Mouse (Mus musculus) gastrocnemius, adult 8-10 months (tissue): ENCODE data around the gene Rock2. TPM values are rescaled to one million over a fixed set of nuclear protein-coding genes. Genes with fewer than 3 reads are reported as not detected.

Experiments used
- DNase-seq, 2 experiments: peaks; one replicate each; pipeline ENCODE4 v3.0.0; 2022; ENCODE audit warnings: low spot score in 2 of 2
- total RNA-seq, 4 experiments: library from RNA; stranded (reverse); gene quantifications; 2 replicates each; pipeline ENCODE4 v1.2.4; 2022

Rock2 gene
- 100 to 1,000 TPM in 1 of 4 experiments, 10 to 100 TPM in 3; 76.4 to 106 (median 80.8) TPM for total RNA-seq

- peak; percentile 79 to 84 for DNase-seq
Measured at GRCm38 (mm10) chr12:16894396-16895220, at the start of gene Rock2. Rock2 (plus strand) TSS chr12:16894895.

GRCm38 (mm10) chr12:16847204-16847792 is 47.4 kb upstream of the Rock2 start:
- DNase-seq, result no peak

GRCm38 (mm10) chr12:16848501-16848900 is 46.2 kb upstream of the Rock2 start:
- no peak for DNase-seq

- no peak for DNase-seq
Measured at GRCm38 (mm10) chr12:16849821-16850220, 44.9 kb upstream of the Rock2 start.

GRCm38 (mm10) chr12:16850431-16851375 is 44.0 kb upstream of the Rock2 start:
- DNase-seq, result peak; percentile 92 to 94

GRCm38 (mm10) chr12:16853431-16854165 is 41.1 kb upstream of the Rock2 start:
- peak; percentile 73 to 82 for DNase-seq

GRCm38 (mm10) chr12:16855632-16856305 is 38.9 kb upstream of the Rock2 start:
- DNase-seq, result no peak

- no peak for DNase-seq
Measured at GRCm38 (mm10) chr12:16856306-16856679, 38.4 kb upstream of the Rock2 start.

GRCm38 (mm10) chr12:16858081-16858480 is 36.6 kb upstream of the Rock2 start:
- DNase-seq, result no peak

- DNase-seq, result no peak
Measured at GRCm38 (mm10) chr12:16859781-16860180, 34.9 kb upstream of the Rock2 start.

GRCm38 (mm10) chr12:16860533-16860932 is 34.2 kb upstream of the Rock2 start:
- no peak for DNase-seq

- DNase-seq, result no peak
Measured at GRCm38 (mm10) chr12:16860961-16861360, 33.7 kb upstream of the Rock2 start.

- DNase-seq, result no peak
Measured at GRCm38 (mm10) chr12:16864477-16864876, 30.2 kb upstream of the Rock2 start.

GRCm38 (mm10) chr12:16865871-16866270 is 28.8 kb upstream of the Rock2 start:
- DNase-seq, result no peak

GRCm38 (mm10) chr12:16866460-16866859 is 28.2 kb upstream of the Rock2 start:
- no peak for DNase-seq

GRCm38 (mm10) chr12:16867306-16867705 is 27.4 kb upstream of the Rock2 start:
- no peak for DNase-seq

GRCm38 (mm10) chr12:16868618-16869017 is 26.1 kb upstream of the Rock2 start:
- no peak for DNase-seq

GRCm38 (mm10) chr12:16869091-16869778 is 25.5 kb upstream of the Rock2 start:
- no peak for DNase-seq

GRCm38 (mm10) chr12:16869870-16870404 is 24.8 kb upstream of the Rock2 start:
- DNase-seq, result no peak
